Mouse (Mus musculus) olfactory bulb, adult 2 months (tissue): Measurements from ENCODE around the gene Ttll2.
"Not testable (repeated sequence)": the region's sequence is repeated elsewhere in the genome, so short reads cannot be mapped to it uniquely, and the experiment has no call there.

Source experiments
- CTCF ChIP-seq: fragments of 200-500 bp; IDR thresholded peaks from 2 replicates; pipeline ENCODE4 v1.5.1; 2012; ENCODE audit warnings: low read depth, mild to moderate bottlenecking, low read length, moderate library complexity; ENCODE audit not compliant: insufficient read depth
- POLR2A ChIP-seq: fragments of 200-500 bp; IDR thresholded peaks from 2 replicates; pipeline ENCODE4 v1.6.1; 2012; ENCODE audit warnings: mild to moderate bottlenecking, low read depth, low read length, moderate library complexity; ENCODE audit not compliant: insufficient read depth

DNA sequence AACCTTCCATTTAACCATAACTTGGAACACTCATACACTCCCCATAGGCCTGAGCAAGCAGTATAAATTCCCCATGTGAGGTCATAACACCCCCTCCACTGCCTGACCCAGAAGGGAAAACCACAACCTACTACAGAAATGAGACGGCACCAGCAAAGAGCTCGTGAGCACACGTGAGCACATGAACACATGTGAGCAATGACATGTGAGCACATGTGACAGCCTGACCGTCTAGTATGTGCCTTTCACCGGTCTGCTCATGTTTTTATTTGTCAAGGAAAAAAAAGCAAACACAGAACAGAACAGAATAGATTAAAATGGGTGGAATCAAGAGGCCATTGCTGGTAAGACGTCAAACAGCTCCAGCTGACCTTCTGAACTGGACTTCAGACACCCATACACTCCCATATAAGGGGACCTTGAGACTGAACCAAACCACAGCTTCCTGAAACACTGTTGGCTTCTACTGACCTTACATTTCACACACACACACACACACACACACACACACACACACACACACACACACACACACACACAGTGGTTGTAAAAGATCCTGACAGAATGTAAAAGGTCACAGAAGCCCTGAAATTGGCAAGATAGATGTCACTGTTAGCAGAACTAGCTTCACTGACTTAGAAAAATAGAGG lies 45.8 kb upstream of the Ttll2 start:
- TF ChIP-seq CTCF, POLR2A: not testable (repeated sequence)
